Mouse (Mus musculus) neural tube, embryonic 13.5 days (tissue): ENCODE measurements around the gene D13Ertd608e. TPM values are rescaled to one million over a fixed set of nuclear protein-coding genes. Genes with fewer than 3 reads are reported as not detected.
"Not testable (repeated sequence)": the region's sequence is repeated elsewhere in the genome, so short reads cannot be mapped to it uniquely, and the experiment has no call there.

ENCODE experiments used
- ATAC-seq: fragments of 200-750 bp; cut with Nextera tagmentation; 2 replicates; pipeline ENCODE4 v1.8.0; 2017; ENCODE audit warnings: low read depth, mild to moderate bottlenecking, moderate TSS enrichment, moderate library complexity
- H3K27ac ChIP-seq: fragments of 300-500 bp; sonication (generic); replicated peaks from 2 replicates; pipeline ENCODE4 v1.5.1; 2015; ENCODE audit warnings: moderate library complexity, mild to moderate bottlenecking, inconsistent platforms
- H3K27me3 ChIP-seq: fragments of 300-500 bp; sonication (generic); 2 replicates; pipeline ENCODE4 v1.6.1; 2015; ENCODE audit warnings: mild to moderate bottlenecking, inconsistent platforms
- H3K36me3 ChIP-seq: fragments of 300-500 bp; sonication (generic); 2 replicates; pipeline ENCODE4 v1.6.1; 2015; ENCODE audit warnings: mild to moderate bottlenecking, inconsistent platforms
- H3K4me1 ChIP-seq: fragments of 300-500 bp; sonication (generic); replicated peaks from 2 replicates; pipeline ENCODE4 v1.6.1; 2015; ENCODE audit warnings: inconsistent platforms
- H3K4me2 ChIP-seq: fragments of 300-500 bp; sonication (generic); 2 replicates; pipeline ENCODE4 v1.6.1; 2015; ENCODE audit warnings: inconsistent platforms, mild to moderate bottlenecking, moderate library complexity
- H3K4me3 ChIP-seq: fragments of 300-500 bp; sonication (generic); 2 replicates; pipeline ENCODE4 v1.5.1; 2015; ENCODE audit warnings: mild to moderate bottlenecking, inconsistent platforms
- H3K9ac ChIP-seq: fragments of 300-500 bp; sonication (generic); 2 replicates; pipeline ENCODE4 v1.6.1; 2015; ENCODE audit warnings: moderate library complexity, mild to moderate bottlenecking, inconsistent platforms
- H3K9me3 ChIP-seq: fragments of 300-500 bp; sonication (generic); 2 replicates; pipeline ENCODE4 v1.6.1; 2016; ENCODE audit warnings: inconsistent platforms
- WGBS: fragments of 180-500 bp; shearing (Covaris S2); methylation state at CpG from one replicate; pipeline ENCODE4 v1.1.7; 2015; 5-methylcytosine and 5-hydroxymethylcytosine counted together
- polyA plus RNA-seq: library from polyadenylated mRNA; unstranded; fragments of >200 nt; fragmentation: Nextera tagmentation; extraction: Ambion mirVana; gene quantifications from 2 replicates; pipeline ENCODE4 v1.2.1, GENCODE M21; 2015

The D13Ertd608e gene
- not detected in 2 replicates for polyA plus RNA-seq

GRCm38 (mm10) chr13:119835320-119836056, at the start of gene D13Ertd608e:
Gene D13Ertd608e (plus strand): TSS chr13:119836006.
- H3K27ac ChIP-seq, H3K36me3 ChIP-seq, H3K9me3 ChIP-seq, H3K4me1 ChIP-seq, H3K9ac ChIP-seq: not testable (repeated sequence)
- peak within 1 kb of the TSS; percentile 26 for H3K4me3 ChIP-seq
- peak within 1 kb of the TSS; percentile 46 for H3K4me2 ChIP-seq
- 17% methylated on average over 18 of the region's 25 CpGs for WGBS
- H3K27me3 ChIP-seq: peaks cover 11% of the 10 kb centered on the region
- peak; percentile 55; the same call in 1 of the 2 replicates for ATAC-seq

GRCm38 (mm10) chr13:119789851-119790717, 45.7 kb upstream of the D13Ertd608e start:
- Histone ChIP-seq H3K27ac (peak overlapping the region; percentile 98), H3K9ac (peak overlapping the region; percentile 94), H3K4me3 (peak overlapping the region; percentile 88), H3K36me3 (peaks cover 33% of the 10 kb centered on the region), H3K27me3 (no peaks in the 10 kb centered on the region), H3K4me1 (peaks cover 30% of the 10 kb centered on the region), H3K4me2 (peak overlapping the region; percentile 70), H3K9me3 (no peaks in the 10 kb centered on the region)
- 1% methylated on average over 42 of the region's 66 CpGs for WGBS
- ATAC-seq: peak; percentile 74

- Histone ChIP-seq H3K27me3 (no peaks in the 10 kb centered on the region), H3K9me3 (no peaks in the 10 kb centered on the region), H3K4me1 (peaks cover 30% of the 10 kb centered on the region), H3K4me3 (peak within 1 kb of the TSS; percentile 88), H3K4me2 (peak within 1 kb of the TSS; percentile 81), H3K36me3 (peaks cover 25% of the 10 kb centered on the region), H3K9ac (peak within 1 kb of the TSS; percentile 94), H3K27ac (peak within 1 kb of the TSS; percentile 98)
- WGBS: 1% methylated on average over 76 of the region's 86 CpGs
- peak; percentile 98 for ATAC-seq
Measured at GRCm38 (mm10) chr13:119790761-119791579, 44.8 kb upstream of the D13Ertd608e start, which contains the start of gene Zfp131. Gene Zfp131 (minus strand): TSS chr13:119790889.

- H3K27me3 ChIP-seq: no peaks in the 10 kb centered on the region
- WGBS: 4% methylated on average over 18 of the region's 18 CpGs
- H3K4me1 ChIP-seq: peaks cover 28% of the 10 kb centered on the region
- peaks cover 21% of the 10 kb centered on the region for H3K36me3 ChIP-seq
- peak overlapping the region; percentile 98 for H3K27ac ChIP-seq
- peak overlapping the region; percentile 88 for H3K4me3 ChIP-seq
- peak overlapping the region; percentile 94 for H3K9ac ChIP-seq
- H3K4me2 ChIP-seq: peak overlapping the region; percentile 81
- ATAC-seq: no peak
- H3K9me3 ChIP-seq: no peaks in the 10 kb centered on the region
Measured at GRCm38 (mm10) chr13:119791580-119792135, 44.1 kb upstream of the D13Ertd608e start.

GRCm38 (mm10) chr13:119792791-119793404, 42.9 kb upstream of the D13Ertd608e start:
- H3K4me3 ChIP-seq: no peak overlapping the region

GRCm38 (mm10) chr13:119797656-119798055, 38.1 kb upstream of the D13Ertd608e start:
- no peak for ATAC-seq
- no peak overlapping the region for H3K9ac ChIP-seq
- H3K4me1 ChIP-seq: no peaks in the 10 kb centered on the region
- WGBS: 68% methylated on average over 4 of the region's 4 CpGs
- H3K27me3 ChIP-seq: no peaks in the 10 kb centered on the region
- H3K27ac ChIP-seq: no peak overlapping the region
- H3K9me3 ChIP-seq: no peaks in the 10 kb centered on the region
- H3K36me3 ChIP-seq: no peaks in the 10 kb centered on the region
- no peak overlapping the region for H3K4me3 ChIP-seq
- no peak overlapping the region for H3K4me2 ChIP-seq

More at GRCm38 (mm10) chr13:119792791-119793404, 42.9 kb upstream of the D13Ertd608e start:
- peaks cover 21% of the 10 kb centered on the region for H3K4me1 ChIP-seq
- ATAC-seq: no peak
- no peak overlapping the region for H3K4me2 ChIP-seq
- H3K27me3 ChIP-seq: no peaks in the 10 kb centered on the region
- no peak overlapping the region for H3K27ac ChIP-seq
- no peaks in the 10 kb centered on the region for H3K9me3 ChIP-seq
- H3K9ac ChIP-seq: no peak overlapping the region
- H3K36me3 ChIP-seq: peaks cover 11% of the 10 kb centered on the region
- WGBS: 87% methylated on average over 5 of the region's 5 CpGs

- no peak overlapping the region for H3K4me2 ChIP-seq
- no peaks in the 10 kb centered on the region for H3K4me1 ChIP-seq
- no peak overlapping the region for H3K4me3 ChIP-seq
- H3K27ac ChIP-seq: no peak overlapping the region
- no peak for ATAC-seq
- no peaks in the 10 kb centered on the region for H3K36me3 ChIP-seq
- H3K27me3 ChIP-seq: no peaks in the 10 kb centered on the region
- no peaks in the 10 kb centered on the region for H3K9me3 ChIP-seq
- H3K9ac ChIP-seq: no peak overlapping the region
- 76% methylated on average over 2 of the region's 2 CpGs for WGBS
Measured at GRCm38 (mm10) chr13:119808937-119809336, 26.9 kb upstream of the D13Ertd608e start.

- Histone ChIP-seq H3K4me3 (no peak overlapping the region), H3K36me3 (no peaks in the 10 kb centered on the region), H3K9me3 (no peaks in the 10 kb centered on the region), H3K9ac (no peak overlapping the region), H3K27me3 (no peaks in the 10 kb centered on the region), H3K4me2 (no peak overlapping the region), H3K4me1 (no peaks in the 10 kb centered on the region), H3K27ac (no peak overlapping the region)
- no peak for ATAC-seq
- 89% methylated on average over 9 of the region's 9 CpGs for WGBS
Measured at GRCm38 (mm10) chr13:119810031-119810430, 25.8 kb upstream of the D13Ertd608e start.

- Histone ChIP-seq H3K36me3 (no peaks in the 10 kb centered on the region), H3K4me2 (no peak overlapping the region), H3K27ac (no peak overlapping the region), H3K9ac (no peak overlapping the region), H3K4me1 (no peaks in the 10 kb centered on the region), H3K27me3 (no peaks in the 10 kb centered on the region), H3K9me3 (no peaks in the 10 kb centered on the region), H3K4me3 (no peak overlapping the region)
- WGBS: 70% methylated on average over 8 of the region's 8 CpGs
- ATAC-seq: no peak
Measured at GRCm38 (mm10) chr13:119816798-119817197, 19.0 kb upstream of the D13Ertd608e start.

- no peaks in the 10 kb centered on the region for H3K9me3 ChIP-seq
- no peak for ATAC-seq
- H3K9ac ChIP-seq: no peak overlapping the region
- no peak overlapping the region for H3K4me2 ChIP-seq
- no peaks in the 10 kb centered on the region for H3K27me3 ChIP-seq
- no peak overlapping the region for H3K27ac ChIP-seq
- no peaks in the 10 kb centered on the region for H3K36me3 ChIP-seq
- no peak overlapping the region for H3K4me3 ChIP-seq
- 21% methylated on average over 2 of the region's 2 CpGs for WGBS
- H3K4me1 ChIP-seq: no peaks in the 10 kb centered on the region
Measured at GRCm38 (mm10) chr13:119817579-119818206, 18.1 kb upstream of the D13Ertd608e start.

GRCm38 (mm10) chr13:119830116-119830515, 5.7 kb upstream of the D13Ertd608e start, which contains the start of gene AF067063:
Gene AF067063 (minus strand): TSS chr13:119830216.
- H3K4me1 ChIP-seq: not testable (repeated sequence)

More at GRCm38 (mm10) chr13:119830116-119830515, 5.7 kb upstream of the D13Ertd608e start, which contains the start of gene AF067063:
- H3K9ac ChIP-seq, ATAC-seq, H3K27me3 ChIP-seq, H3K4me3 ChIP-seq, H3K27ac ChIP-seq, H3K36me3 ChIP-seq, H3K4me2 ChIP-seq, H3K9me3 ChIP-seq: not testable (repeated sequence)
